Mouse (Mus musculus) urinary bladder, postnatal 10 days (tissue): ENCODE data around the gene Zfp956.
"Not testable (repeated sequence)": the region's sequence is repeated elsewhere in the genome, so short reads cannot be mapped to it uniquely, and the experiment has no call there.

ENCODE experiments used
- DNase-seq: peaks from one replicate; pipeline ENCODE4 v3.0.0; 2022; ENCODE audit warnings: low spot score

Gene Zfp956

GRCm38 (mm10) chr6:47968166-47968565 lies 15.0 kb downstream of the Zfp956 start:
- DNase-seq, result not testable (repeated sequence)

GRCm38 (mm10) chr6:47974599-47974998 lies 21.4 kb downstream of the Zfp956 start:
- DNase-seq, result no peak

- no peak for DNase-seq
These were observed 25.7 kb downstream of the Zfp956 start for GRCm38 (mm10) chr6:47978897-47979368.

GRCm38 (mm10) chr6:47983936-47984335 lies 30.7 kb downstream of the Zfp956 start:
- no peak for DNase-seq

GRCm38 (mm10) chr6:47995661-47996060 lies 42.5 kb downstream of the Zfp956 start:
- no peak for DNase-seq

- no peak for DNase-seq
These were observed 57.5 kb downstream of the Zfp956 start for GRCm38 (mm10) chr6:48010727-48011126.
